Mouse (Mus musculus) heart, embryonic 11.5 days (tissue): ENCODE data around the gene Pxdc1. TPM values are rescaled to one million over a fixed set of nuclear protein-coding genes. Genes with fewer than 3 reads are reported as not detected.

ENCODE experiments used
- ATAC-seq: fragments of 200-750 bp; cut with Nextera tagmentation; replicated peaks from 2 replicates; pipeline ENCODE4 v1.8.0; 2017; ENCODE audit warnings: moderate library complexity; ENCODE audit not compliant: insufficient number of reproducible peaks, low FRiP score, low TSS enrichment
- H3K27ac ChIP-seq: fragments of 300-500 bp; sonication (generic); 2 replicates; pipeline ENCODE4 v1.5.1; 2014; ENCODE audit warnings: mild to moderate bottlenecking, low read depth, low read length
- H3K27me3 ChIP-seq: fragments of 300-500 bp; sonication (generic); 2 replicates; pipeline ENCODE4 v1.6.1; 2014; ENCODE audit warnings: mild to moderate bottlenecking, low read length, mixed read lengths; ENCODE audit not compliant: control insufficient read depth, insufficient read depth
- H3K36me3 ChIP-seq: fragments of 300-500 bp; sonication (generic); 2 replicates; pipeline ENCODE4 v1.6.1; 2014; ENCODE audit warnings: mild to moderate bottlenecking, low read length, moderate library complexity, mixed read lengths; ENCODE audit not compliant: control insufficient read depth, insufficient read depth
- H3K4me1 ChIP-seq: fragments of 300-500 bp; sonication (generic); 2 replicates; pipeline ENCODE4 v1.6.1; 2014; ENCODE audit warnings: low read length; ENCODE audit not compliant: control insufficient read depth, insufficient read depth
- H3K4me2 ChIP-seq: fragments of 300-500 bp; sonication (generic); 2 replicates; pipeline ENCODE4 v1.6.1; 2014; ENCODE audit warnings: mild to moderate bottlenecking, moderate library complexity
- H3K4me3 ChIP-seq: fragments of 300-500 bp; sonication (generic); 2 replicates; pipeline ENCODE4 v1.5.1; 2014; ENCODE audit warnings: low read depth, low read length
- H3K9ac ChIP-seq: fragments of 300-500 bp; sonication (generic); 2 replicates; pipeline ENCODE4 v1.6.1; 2014; ENCODE audit warnings: mild to moderate bottlenecking, low read depth, low read length, moderate library complexity
- H3K9me3 ChIP-seq: fragments of 300-500 bp; sonication (generic); replicated peaks from 2 replicates; pipeline ENCODE4 v1.6.1; 2016; ENCODE audit warnings: low read length; ENCODE audit not compliant: control insufficient read depth
- WGBS: fragments of 180-500 bp; shearing (Covaris S2); extraction: QIAGEN DNeasy Blood & Tissue Kit; methylation state at CpG from one replicate; pipeline ENCODE4 v1.1.7; 2014; ENCODE audit not compliant: insufficient replicate concordance; 5-methylcytosine and 5-hydroxymethylcytosine counted together
- polyA plus RNA-seq: library from polyadenylated mRNA; unstranded; fragments of >200 nt; fragmentation: Nextera tagmentation; extraction: Ambion mirVana; gene quantifications from 2 replicates; pipeline ENCODE4 v1.2.1, GENCODE M21; 2014

Gene Pxdc1
- polyA plus RNA-seq, 1 experiment from 2014 or later: 14.4 TPM

DNA sequence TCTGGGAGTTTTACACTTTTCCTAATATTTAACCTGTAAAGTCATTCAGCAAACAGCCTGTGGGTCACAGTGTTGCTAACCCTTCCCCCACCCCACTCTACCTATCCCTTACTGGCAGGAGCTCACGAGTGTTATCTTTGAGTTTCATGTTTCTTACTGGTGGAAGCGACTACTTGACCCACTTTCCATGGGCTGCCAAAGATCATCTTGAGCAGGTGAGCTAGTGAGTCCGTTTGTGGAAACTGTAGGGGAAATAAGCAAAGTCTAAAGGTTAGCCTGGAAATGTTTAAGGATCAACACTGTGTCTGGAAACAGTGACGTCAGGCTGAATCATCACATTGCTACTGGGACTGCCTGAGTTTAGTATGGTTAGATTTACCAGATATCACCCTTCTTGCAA lies 6.2 kb upstream of the Pxdc1 start:
- Histone ChIP-seq H3K4me3 (no peak overlapping the region), H3K9me3 (no peaks in the 10 kb centered on the region), H3K36me3 (no peaks in the 10 kb centered on the region), H3K27ac (no peak overlapping the region), H3K27me3 (no peaks in the 10 kb centered on the region), H3K9ac (no peak overlapping the region), H3K4me1 (no peaks in the 10 kb centered on the region), H3K4me2 (no peak overlapping the region)
- WGBS: 38% methylated on average over 4 of the region's 4 CpGs
- no peak for ATAC-seq

DNA sequence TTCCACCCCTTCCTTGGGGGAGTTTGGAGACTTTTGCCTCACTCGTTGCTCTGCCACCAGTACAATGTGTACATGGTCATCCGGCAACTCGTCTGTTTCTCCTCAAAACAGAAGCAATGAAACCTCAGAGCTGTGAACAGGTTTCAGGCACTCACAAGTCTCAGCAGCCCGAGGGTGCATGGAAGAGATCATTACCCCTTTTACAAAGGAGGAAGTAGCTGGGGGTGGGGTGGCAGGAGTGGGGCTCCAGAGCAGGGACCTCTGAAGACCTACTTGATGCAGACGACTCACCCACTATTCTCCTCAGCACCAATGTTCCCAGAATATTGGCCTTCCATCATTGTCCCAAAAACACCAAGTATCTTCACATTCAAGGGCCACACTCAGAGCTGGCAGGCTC lies 3.1 kb upstream of the Pxdc1 start:
- ATAC-seq: no peak
- no peak overlapping the region for H3K4me2 ChIP-seq
- H3K36me3 ChIP-seq: no peaks in the 10 kb centered on the region
- H3K27ac ChIP-seq: no peak overlapping the region
- H3K27me3 ChIP-seq: no peaks in the 10 kb centered on the region; the same call in 1 of the 2 replicates
- H3K9ac ChIP-seq: no peak overlapping the region
- H3K9me3 ChIP-seq: no peaks in the 10 kb centered on the region
- WGBS: 64% methylated on average over 5 of the region's 5 CpGs
- H3K4me3 ChIP-seq: no peak overlapping the region
- H3K4me1 ChIP-seq: 0 out of 2 replicates have a peak, but pooled peaks cover 3% of the 10 kb centered on the region

DNA sequence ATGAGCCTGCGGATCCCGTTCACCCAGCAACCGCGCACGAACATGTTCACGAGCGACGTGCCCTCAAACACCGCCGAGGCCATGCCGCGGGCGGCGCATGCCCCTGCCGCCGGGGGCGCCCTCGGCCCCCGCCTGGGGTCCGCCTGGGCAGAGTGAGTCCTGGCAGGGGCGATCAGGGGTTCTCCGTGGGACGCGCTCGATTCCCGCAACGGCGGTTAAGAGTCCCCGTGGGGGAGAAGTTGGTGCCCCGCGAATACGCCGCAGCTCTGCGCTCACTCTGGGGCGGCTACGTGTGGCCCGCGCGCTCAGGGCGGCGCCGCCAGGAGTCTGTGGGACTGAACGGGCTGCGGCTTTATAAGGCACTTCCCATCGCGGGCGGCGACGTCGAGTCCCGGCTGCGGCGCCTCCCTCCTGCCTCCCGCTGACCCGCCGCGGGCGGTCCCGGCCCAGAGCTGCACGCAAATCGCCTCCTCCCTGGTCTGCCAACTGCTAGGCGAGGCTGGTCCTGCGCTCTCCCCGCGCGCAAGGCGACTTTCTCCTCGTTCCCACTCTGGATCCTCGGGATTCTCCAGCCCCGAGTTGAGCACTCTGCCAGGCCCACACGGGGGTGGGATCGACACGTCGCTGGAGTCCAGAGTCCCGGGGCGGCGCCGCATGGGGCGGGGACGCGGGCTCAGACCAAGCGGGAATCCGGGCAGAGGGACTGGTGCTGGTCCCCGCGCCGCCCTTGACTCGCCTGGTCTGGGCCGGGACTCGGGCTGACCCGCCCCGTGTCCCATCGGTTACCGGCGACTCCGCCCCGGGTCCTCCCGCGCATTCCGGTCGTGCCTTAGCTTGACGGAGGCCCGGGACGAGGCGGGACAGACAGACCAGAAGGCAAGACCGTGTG lies 689 bp downstream of the Pxdc1 start:
- Histone ChIP-seq H3K27me3 (peaks cover 4% of the 10 kb centered on the region; the same call in 1 of the 2 replicates), H3K9ac (peak overlapping the region; percentile 79), H3K9me3 (no peaks in the 10 kb centered on the region), H3K4me1 (peaks cover 10% of the 10 kb centered on the region; the same call in 1 of the 2 replicates), H3K27ac (peak overlapping the region; percentile 82), H3K4me2 (peak overlapping the region; percentile 66), H3K4me3 (peak overlapping the region; percentile 49), H3K36me3 (no peaks in the 10 kb centered on the region)
- WGBS: under 1% methylated on average over 104 of the region's 105 CpGs
- peak; percentile 60 for ATAC-seq

DNA sequence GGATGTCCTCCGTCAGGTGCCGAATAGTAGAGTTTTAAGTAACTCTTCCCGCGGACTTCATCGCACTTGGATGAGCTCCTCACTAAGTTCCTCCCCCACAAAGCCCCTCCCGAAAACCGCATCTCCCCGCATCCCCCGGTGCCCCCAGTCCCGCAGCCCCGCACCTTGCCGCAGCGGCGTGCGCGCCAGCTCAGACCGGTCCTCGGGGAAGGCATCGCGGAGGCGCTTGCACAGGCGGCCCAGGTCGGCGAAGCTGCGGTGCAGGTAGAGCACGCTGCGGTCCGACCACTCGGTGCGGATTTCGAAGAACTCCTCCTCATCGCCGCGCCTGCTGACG lies 1.3 kb downstream of the Pxdc1 start:
- Histone ChIP-seq H3K4me3 (peak overlapping the region; percentile 49), H3K9ac (peak overlapping the region; percentile 79), H3K27ac (peak overlapping the region; percentile 82), H3K4me1 (peaks cover 10% of the 10 kb centered on the region; the same call in 1 of the 2 replicates), H3K27me3 (peaks cover 4% of the 10 kb centered on the region; the same call in 1 of the 2 replicates), H3K36me3 (no peaks in the 10 kb centered on the region), H3K9me3 (no peaks in the 10 kb centered on the region), H3K4me2 (peak overlapping the region; percentile 66)
- under 1% methylated on average over 35 of the region's 35 CpGs for WGBS
- ATAC-seq: no peak

DNA sequence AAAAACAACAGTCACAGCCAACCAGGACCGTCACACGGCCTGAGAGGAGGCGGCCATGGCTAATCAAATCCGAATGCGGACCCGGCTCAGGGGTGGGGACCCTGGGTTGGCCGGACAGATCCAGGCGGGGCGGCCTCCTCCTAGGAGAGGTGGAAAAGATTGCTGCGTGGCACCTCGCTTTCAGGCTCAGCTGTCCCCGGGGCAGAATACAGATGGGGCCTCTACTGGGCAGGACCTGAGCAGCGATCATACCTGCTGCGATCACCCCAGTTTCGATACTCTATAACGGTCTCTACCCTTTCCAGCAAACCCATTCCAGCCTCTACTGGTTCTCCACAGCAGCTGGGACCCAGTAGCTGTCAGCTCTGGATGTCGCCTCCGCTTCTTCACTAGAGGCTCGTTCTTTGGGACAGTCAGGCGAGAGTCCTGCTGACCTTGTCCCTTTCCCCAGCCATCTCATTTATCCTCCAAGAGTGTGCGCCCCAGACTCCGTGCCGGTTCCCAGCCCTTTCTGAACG lies 1.8 kb downstream of the Pxdc1 start:
- H3K9me3 ChIP-seq: no peaks in the 10 kb centered on the region
- peaks cover 4% of the 10 kb centered on the region; the same call in 1 of the 2 replicates for H3K27me3 ChIP-seq
- no peak; the same call in 1 of the 2 replicates for ATAC-seq
- H3K4me1 ChIP-seq: peaks cover 10% of the 10 kb centered on the region; the same call in 1 of the 2 replicates
- H3K27ac ChIP-seq: peak overlapping the region; percentile 82
- peak overlapping the region; percentile 49 for H3K4me3 ChIP-seq
- H3K36me3 ChIP-seq: no peaks in the 10 kb centered on the region
- 2% methylated on average over 24 of the region's 24 CpGs for whole genome bisulfite sequencing
- peak overlapping the region; percentile 79 for H3K9ac ChIP-seq
- H3K4me2 ChIP-seq: peak overlapping the region; percentile 66

DNA sequence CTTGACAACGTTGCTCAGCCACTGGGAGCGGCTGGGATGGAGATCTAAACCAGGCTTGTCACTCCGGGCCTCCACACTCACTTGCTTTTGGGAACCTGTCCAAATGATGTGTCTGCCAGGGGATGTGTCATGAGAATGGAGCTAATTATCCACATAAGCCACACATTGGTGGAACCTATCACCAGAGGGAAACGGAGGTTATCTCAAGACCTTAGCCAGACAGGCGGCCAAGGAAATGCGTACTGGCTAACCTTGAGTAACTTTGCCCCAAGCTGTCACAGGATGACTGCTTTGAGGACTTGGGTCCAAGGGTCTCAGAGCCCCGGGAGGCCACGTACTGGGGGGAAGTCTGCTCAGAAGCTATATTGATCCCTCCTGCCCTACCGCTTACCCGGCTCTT lies 2.3 kb downstream of the Pxdc1 start:
- Histone ChIP-seq H3K36me3 (no peaks in the 10 kb centered on the region), H3K4me2 (peak overlapping the region; percentile 66), H3K4me3 (peak overlapping the region; percentile 49), H3K9me3 (no peaks in the 10 kb centered on the region), H3K4me1 (peaks cover 10% of the 10 kb centered on the region; the same call in 1 of the 2 replicates), H3K9ac (peak overlapping the region; percentile 79; the same call in 1 of the 2 replicates), H3K27me3 (peaks cover 4% of the 10 kb centered on the region; the same call in 1 of the 2 replicates), H3K27ac (0 out of 2 replicates have a peak overlapping the region, but pooled peaks have one; percentile 7)
- WGBS: 16% methylated on average over 10 of the region's 10 CpGs
- no peak for ATAC-seq

DNA sequence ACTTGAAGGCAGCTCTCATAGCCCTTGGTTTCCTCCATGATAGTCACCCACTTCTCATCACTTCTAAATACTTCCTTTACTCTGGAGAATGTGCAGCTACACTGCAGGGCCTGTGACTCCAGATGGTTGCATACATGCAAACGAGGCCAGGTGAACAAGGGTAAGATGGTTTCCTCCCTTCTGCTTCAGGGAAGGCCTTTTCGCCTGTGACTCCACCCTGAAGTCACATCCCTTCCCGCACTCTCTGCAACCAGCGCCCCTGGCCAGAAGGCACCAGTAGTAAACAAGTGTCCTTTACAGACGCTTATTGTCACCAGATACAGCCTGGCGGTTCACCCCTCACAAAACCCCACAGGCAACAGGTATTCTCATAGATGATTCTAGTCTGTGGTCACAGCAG lies 2.9 kb downstream of the Pxdc1 start:
- H3K4me3 ChIP-seq: peak overlapping the region; percentile 49
- H3K27ac ChIP-seq: no peak overlapping the region
- peaks cover 10% of the 10 kb centered on the region; the same call in 1 of the 2 replicates for H3K4me1 ChIP-seq
- peaks cover 4% of the 10 kb centered on the region; the same call in 1 of the 2 replicates for H3K27me3 ChIP-seq
- H3K4me2 ChIP-seq: peak overlapping the region; percentile 66
- no peaks in the 10 kb centered on the region for H3K36me3 ChIP-seq
- ATAC-seq: no peak
- H3K9ac ChIP-seq: peak overlapping the region; percentile 40; the same call in 1 of the 2 replicates
- H3K9me3 ChIP-seq: no peaks in the 10 kb centered on the region
- 45% methylated on average over 6 of the region's 6 CpGs for WGBS

DNA sequence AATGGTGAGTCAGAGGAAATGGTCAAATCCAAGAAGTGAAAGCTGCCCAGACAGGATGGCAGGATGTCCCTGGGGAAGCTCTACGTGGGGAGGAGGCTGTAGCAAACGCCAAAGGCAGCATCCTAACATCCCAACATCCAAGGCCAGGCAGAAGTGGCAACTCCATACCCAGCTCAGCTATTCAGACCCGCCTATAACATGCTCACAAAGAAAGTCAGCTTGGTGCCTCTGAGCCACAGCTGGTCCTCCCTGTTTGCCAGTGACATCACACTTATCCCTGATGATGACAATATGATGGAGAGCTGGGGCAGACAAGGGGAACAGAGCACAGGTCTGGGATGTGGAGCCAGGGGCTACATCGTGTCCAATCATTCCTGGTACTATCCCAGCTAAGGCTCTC lies 5.5 kb downstream of the Pxdc1 start:
- peaks cover 10% of the 10 kb centered on the region; the same call in 1 of the 2 replicates for H3K4me1 ChIP-seq
- ATAC-seq: no peak
- WGBS: 62% methylated on average over 4 of the region's 4 CpGs

More for the DNA sequence above, 5.5 kb downstream of the Pxdc1 start:
- H3K27ac ChIP-seq: no peak overlapping the region
- no peaks in the 10 kb centered on the region for H3K9me3 ChIP-seq
- H3K27me3 ChIP-seq: peaks cover 4% of the 10 kb centered on the region; the same call in 1 of the 2 replicates
- H3K4me2 ChIP-seq: no peak overlapping the region
- no peaks in the 10 kb centered on the region for H3K36me3 ChIP-seq
- no peak overlapping the region for H3K9ac ChIP-seq
- H3K4me3 ChIP-seq: no peak overlapping the region
